Mouse (Mus musculus) hindbrain, embryonic 14.5 days (tissue): ENCODE results near the gene Foxo6. TPM values are rescaled to one million over a fixed set of nuclear protein-coding genes. Genes with fewer than 3 reads are reported as not detected.

Experiments
- ATAC-seq: fragments of 200-750 bp; cut with Nextera tagmentation; 2 replicates; pipeline ENCODE4 v1.8.0; 2017; ENCODE audit warnings: moderate number of reproducible peaks, mild to moderate bottlenecking, moderate TSS enrichment, moderate library complexity; ENCODE audit not compliant: low FRiP score
- DNase-seq: peaks from one replicate; pipeline ENCODE4 v3.0.0-alpha.2; 2015; ENCODE audit warnings: low spot score
- H3K27ac ChIP-seq: fragments of 300-500 bp; sonication (generic); 2 replicates; pipeline ENCODE4 v1.5.1; 2014; ENCODE audit warnings: mild to moderate bottlenecking, moderate library complexity
- H3K27me3 ChIP-seq: fragments of 300-500 bp; sonication (generic); 2 replicates; pipeline ENCODE4 v1.6.1; 2014; ENCODE audit warnings: mild to moderate bottlenecking, low read length, mixed read lengths; ENCODE audit not compliant: control insufficient read depth, insufficient read depth
- H3K36me3 ChIP-seq: fragments of 300-500 bp; sonication (generic); replicated peaks from 2 replicates; pipeline ENCODE4 v1.6.1; 2014; ENCODE audit not compliant: control insufficient read depth, insufficient read depth
- H3K4me1 ChIP-seq: fragments of 300-500 bp; sonication (generic); replicated peaks from 2 replicates; pipeline ENCODE4 v1.6.1; 2014; ENCODE audit warnings: antibody characterized with exemption, low read length, mixed read lengths; ENCODE audit not compliant: control insufficient read depth, insufficient read depth
- H3K4me2 ChIP-seq: fragments of 300-500 bp; sonication (generic); replicated peaks from 2 replicates; pipeline ENCODE4 v1.6.1; 2014; ENCODE audit warnings: mild to moderate bottlenecking, moderate library complexity
- H3K4me3 ChIP-seq: fragments of 300-500 bp; sonication (generic); replicated peaks from 2 replicates; pipeline ENCODE4 v1.5.1; 2014; ENCODE audit warnings: mild to moderate bottlenecking, low read length
- H3K9ac ChIP-seq: fragments of 300-500 bp; sonication (generic); 2 replicates; pipeline ENCODE4 v1.6.1; 2014
- H3K9me3 ChIP-seq: fragments of 300-500 bp; sonication (generic); 2 replicates; pipeline ENCODE4 v1.6.1; 2016; ENCODE audit warnings: low read length; ENCODE audit not compliant: control insufficient read depth
- WGBS: fragments of 180-500 bp; shearing (Covaris S2); extraction: QIAGEN DNeasy Blood & Tissue Kit; methylation state at CpG from one replicate; pipeline ENCODE4 v1.1.7; 2014; 5-methylcytosine and 5-hydroxymethylcytosine counted together
- polyA plus RNA-seq: library from polyadenylated mRNA; unstranded; fragments of >200 nt; fragmentation: Nextera tagmentation; extraction: Ambion mirVana; gene quantifications from 2 replicates; pipeline ENCODE4 v1.2.1, GENCODE M21; 2014

The Foxo6 gene
- polyA plus RNA-seq, 1 experiment from 2014 or later, result 1.0 TPM

DNA sequence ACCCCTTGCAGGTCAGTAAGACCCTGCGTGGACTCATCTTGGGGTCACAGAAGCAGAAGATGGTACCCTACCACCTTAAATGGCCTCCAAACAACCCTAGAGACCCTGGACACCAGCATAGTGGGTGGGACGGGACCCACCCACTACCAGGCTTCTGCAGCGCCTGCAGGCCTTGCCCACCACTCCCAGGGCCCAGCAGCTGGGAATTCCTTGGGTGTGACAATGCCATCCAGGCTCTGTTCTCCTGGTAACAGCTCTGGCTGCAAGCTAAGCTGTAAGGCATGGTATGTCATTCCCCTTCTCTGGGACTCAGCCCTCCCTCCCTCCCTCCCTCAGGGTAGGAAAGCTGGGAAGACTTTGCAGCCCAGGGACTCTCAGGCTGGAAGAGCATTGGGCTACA lies 58.5 kb downstream of the Foxo6 start:
- H3K9ac ChIP-seq, result no peak overlapping the region
- no peaks in the 10 kb centered on the region for H3K4me1 ChIP-seq
- H3K27ac ChIP-seq, result no peak overlapping the region
- ATAC-seq, result no peak
- H3K9me3 ChIP-seq, result no peaks in the 10 kb centered on the region
- no peak overlapping the region for H3K4me2 ChIP-seq
- 89% methylated on average over 3 of the region's 3 CpGs for WGBS
- H3K36me3 ChIP-seq, result no peaks in the 10 kb centered on the region
- H3K4me3 ChIP-seq, result no peak overlapping the region
- no peak for DNase-seq
- no peaks in the 10 kb centered on the region for H3K27me3 ChIP-seq

DNA sequence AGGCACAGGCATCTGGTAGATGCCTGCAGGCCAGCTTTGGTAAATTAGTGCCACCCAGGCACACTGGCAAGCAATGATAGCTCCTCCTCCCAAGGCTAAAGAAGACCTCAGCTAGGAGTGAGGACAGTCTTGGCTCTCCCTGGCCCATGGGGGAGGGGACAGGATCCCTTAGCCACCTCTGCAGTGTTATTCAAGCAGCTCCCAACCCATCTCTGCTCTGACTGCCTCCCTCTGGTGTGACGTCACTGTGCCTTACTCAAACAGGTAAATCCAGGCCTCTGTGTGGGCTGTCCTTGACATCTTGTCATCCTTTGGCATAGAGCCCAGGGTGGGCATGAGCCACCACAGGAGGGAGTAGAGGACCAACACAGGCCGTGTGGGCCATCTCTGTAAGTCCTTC lies 59.9 kb downstream of the Foxo6 start:
- DNase-seq (no peak), ATAC-seq (no peak)
- WGBS, result 37% methylated on average over 2 of the region's 2 CpGs
- Histone ChIP-seq H3K4me1 (no peaks in the 10 kb centered on the region; the same call in 1 of the 2 replicates), H3K27ac (no peak overlapping the region), H3K36me3 (no peaks in the 10 kb centered on the region), H3K4me3 (no peak overlapping the region), H3K27me3 (no peaks in the 10 kb centered on the region), H3K9ac (no peak overlapping the region), H3K9me3 (no peaks in the 10 kb centered on the region), H3K4me2 (no peak overlapping the region)

DNA sequence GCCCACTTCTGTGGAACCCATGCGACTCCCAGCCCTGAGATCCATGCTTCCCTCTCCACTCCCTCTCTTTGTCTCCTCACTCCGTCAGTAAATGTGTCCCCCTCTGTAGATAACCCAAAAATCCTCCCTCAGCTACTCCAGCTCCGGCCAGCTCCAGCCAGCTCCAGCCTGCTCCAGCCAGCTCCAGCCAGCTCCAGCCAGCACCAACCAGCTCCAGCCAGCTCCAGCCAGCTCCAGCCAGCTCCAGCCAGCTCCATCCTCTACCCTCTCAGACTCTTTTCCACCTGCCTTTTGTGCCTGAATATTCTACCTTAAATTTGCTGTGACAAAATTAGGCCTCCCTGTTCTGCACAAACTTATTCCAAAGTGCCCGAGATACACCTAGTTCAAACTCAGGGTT lies 60.5 kb downstream of the Foxo6 start:
- Histone ChIP-seq H3K27ac (no peak overlapping the region), H3K4me2 (no peak overlapping the region), H3K4me1 (peaks cover 1% of the 10 kb centered on the region; the same call in 1 of the 2 replicates), H3K9me3 (no peaks in the 10 kb centered on the region), H3K36me3 (no peaks in the 10 kb centered on the region), H3K27me3 (no peaks in the 10 kb centered on the region), H3K4me3 (no peak overlapping the region), H3K9ac (no peak overlapping the region)
- ATAC-seq (no peak), DNase-seq (no peak)
- WGBS, result 81% methylated on average over 4 of the region's 4 CpGs

DNA sequence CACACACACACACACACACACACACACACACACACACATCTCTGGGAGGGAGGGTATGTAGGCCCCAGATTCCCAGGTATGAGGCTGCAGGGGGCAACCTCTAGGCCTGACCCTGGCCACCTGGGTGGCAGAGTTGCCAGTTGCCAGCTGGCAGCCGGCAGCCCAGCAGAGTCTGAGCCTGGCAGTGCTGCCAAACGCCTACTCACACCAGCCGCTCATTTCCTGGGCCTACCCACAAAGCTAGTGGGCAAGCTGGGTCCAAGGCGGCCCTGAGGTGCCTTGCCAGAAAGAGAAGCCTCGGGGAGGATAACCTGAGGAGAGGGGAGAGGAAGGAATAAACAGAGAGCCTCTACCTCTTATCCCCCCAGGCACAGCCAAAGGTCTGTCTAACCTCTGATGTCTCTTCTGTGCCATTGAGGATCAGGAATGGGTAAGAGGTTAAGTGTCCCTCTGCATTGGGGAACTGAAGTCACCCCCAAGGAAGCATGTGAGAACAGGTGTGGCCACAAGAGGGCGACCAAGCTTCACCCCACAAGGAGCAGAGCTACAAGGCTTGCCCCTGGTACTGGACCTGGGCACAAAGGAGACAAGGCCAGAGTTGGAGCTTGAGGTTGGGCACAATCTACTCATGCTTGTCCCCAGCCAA lies 61.9 kb downstream of the Foxo6 start:
- WGBS, result 41% methylated on average over 6 of the region's 6 CpGs
- H3K4me3 ChIP-seq, result no peak overlapping the region
- H3K9me3 ChIP-seq, result no peaks in the 10 kb centered on the region
- ATAC-seq (no peak; the same call in 1 of the 2 replicates), DNase-seq (peak; percentile 72)
- H3K4me1 ChIP-seq, result peaks cover 4% of the 10 kb centered on the region; the same call in 1 of the 2 replicates
- H3K4me2 ChIP-seq, result no peak overlapping the region
- no peaks in the 10 kb centered on the region for H3K27me3 ChIP-seq
- H3K36me3 ChIP-seq, result no peaks in the 10 kb centered on the region
- H3K27ac ChIP-seq, result no peak overlapping the region
- H3K9ac ChIP-seq, result no peak overlapping the region

DNA sequence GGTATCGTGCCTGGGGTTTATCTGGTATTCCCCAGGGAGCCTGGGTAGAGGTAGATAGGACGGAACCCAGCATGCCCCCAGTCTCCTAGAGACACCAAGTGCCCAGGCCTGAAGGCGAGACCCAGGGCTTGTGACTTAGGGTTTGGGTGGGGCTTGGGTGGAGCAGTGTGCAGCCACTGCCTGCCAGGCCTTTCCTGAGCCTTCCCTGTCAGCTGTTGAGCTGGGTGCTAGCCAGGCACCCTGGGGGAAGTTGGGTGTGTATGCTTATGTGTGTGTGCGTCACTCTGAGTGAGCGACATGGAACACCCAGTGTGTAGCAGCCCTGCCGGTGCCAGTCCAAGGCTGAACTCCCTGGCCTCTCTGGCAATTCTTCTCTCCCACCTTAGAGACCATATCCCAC lies 63.3 kb downstream of the Foxo6 start:
- no peak for DNase-seq
- no peak for ATAC-seq
- H3K27ac ChIP-seq, result no peak overlapping the region
- no peak overlapping the region for H3K4me3 ChIP-seq
- H3K9me3 ChIP-seq, result no peaks in the 10 kb centered on the region
- no peak overlapping the region for H3K9ac ChIP-seq
- no peaks in the 10 kb centered on the region for H3K27me3 ChIP-seq
- WGBS, result 79% methylated on average over 6 of the region's 6 CpGs
- H3K36me3 ChIP-seq, result no peaks in the 10 kb centered on the region
- peaks cover 9% of the 10 kb centered on the region; the same call in 1 of the 2 replicates for H3K4me1 ChIP-seq
- no peak overlapping the region for H3K4me2 ChIP-seq

DNA sequence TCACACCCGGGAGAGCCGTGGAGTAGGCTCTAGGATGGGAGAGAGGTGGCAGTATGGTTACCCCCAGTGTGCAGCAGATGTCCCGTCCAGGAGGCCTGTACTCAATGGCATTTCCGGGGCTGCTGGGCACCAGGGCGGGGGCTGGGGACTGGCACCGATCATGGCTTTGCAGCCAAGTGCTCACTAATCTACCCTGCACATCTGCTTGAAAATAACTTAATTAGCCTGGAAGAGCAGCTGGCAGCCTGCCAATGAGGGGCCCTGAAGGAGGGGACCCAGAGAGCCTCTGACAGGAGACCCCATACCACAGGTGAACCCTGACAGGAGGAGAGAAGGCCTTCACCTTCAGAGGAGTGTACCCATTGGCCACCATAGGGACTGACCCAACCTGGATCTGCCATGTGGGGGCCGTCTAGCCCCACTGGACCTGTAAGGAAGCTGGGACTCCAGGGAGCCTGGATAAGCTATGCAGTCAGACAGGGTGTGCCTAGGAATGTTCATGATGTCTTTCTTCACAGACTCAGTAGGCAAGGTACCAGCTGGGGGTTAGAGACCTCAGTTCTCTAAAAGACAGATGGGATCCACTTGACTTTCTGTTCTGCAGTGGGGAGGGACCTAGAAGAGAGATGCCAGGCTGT lies 63.9 kb downstream of the Foxo6 start:
- peaks cover 12% of the 10 kb centered on the region; the same call in 1 of the 2 replicates for H3K4me1 ChIP-seq
- no peak overlapping the region for H3K27ac ChIP-seq
- DNase-seq (no peak), ATAC-seq (0 out of 2 replicates have a peak, but pooled peaks have one; percentile 13)
- 55% methylated on average over 7 of the region's 7 CpGs for WGBS
- no peaks in the 10 kb centered on the region for H3K36me3 ChIP-seq
- H3K9ac ChIP-seq, result no peak overlapping the region
- H3K4me3 ChIP-seq, result no peak overlapping the region
- H3K27me3 ChIP-seq, result no peaks in the 10 kb centered on the region
- H3K9me3 ChIP-seq, result no peaks in the 10 kb centered on the region
- no peak overlapping the region for H3K4me2 ChIP-seq

DNA sequence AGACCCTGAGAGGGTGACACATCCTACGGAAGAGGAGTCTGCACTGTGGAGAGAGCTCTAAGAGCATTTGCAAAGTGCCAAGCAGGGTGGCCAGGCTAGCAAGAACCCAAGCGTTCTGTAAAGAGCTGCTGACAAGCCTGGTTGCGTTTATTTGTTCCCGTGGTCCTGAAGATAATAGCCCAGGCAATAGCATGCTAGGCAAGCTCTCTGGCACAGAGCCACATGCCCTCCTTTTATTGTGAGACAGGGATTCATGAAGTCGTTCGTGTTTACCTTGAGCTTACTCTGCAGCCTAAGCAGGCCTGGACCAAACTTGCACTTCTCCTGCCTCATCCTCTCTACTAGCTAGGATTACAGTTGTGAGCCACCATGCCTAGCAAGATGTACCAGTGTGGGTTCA lies 65.4 kb downstream of the Foxo6 start:
- ATAC-seq (no peak), DNase-seq (no peak)
- 44% methylated on average over 6 of the region's 6 CpGs for WGBS
- Histone ChIP-seq H3K4me2 (no peak overlapping the region), H3K4me1 (peaks cover 12% of the 10 kb centered on the region; the same call in 1 of the 2 replicates), H3K27me3 (no peaks in the 10 kb centered on the region), H3K27ac (no peak overlapping the region), H3K36me3 (no peaks in the 10 kb centered on the region), H3K9ac (no peak overlapping the region), H3K4me3 (no peak overlapping the region), H3K9me3 (no peaks in the 10 kb centered on the region)

DNA sequence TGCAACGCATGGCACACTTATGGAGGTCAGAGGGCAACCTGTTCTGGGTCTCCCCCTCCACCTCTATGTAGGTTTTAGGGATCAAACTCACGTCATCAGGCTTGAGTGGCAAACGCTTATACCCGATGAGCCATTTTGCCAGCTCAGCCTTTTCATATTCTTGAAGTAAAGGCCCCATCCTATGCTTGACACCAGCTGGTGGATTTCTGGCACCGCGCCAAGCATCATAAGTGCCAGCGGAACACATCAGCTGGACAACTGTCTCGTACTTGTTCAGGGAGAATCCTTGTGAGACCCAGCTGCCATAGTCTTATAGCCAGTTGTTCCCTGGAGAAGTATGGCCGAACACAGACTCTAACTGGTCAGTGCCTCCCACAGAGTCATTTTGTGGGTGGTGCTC lies 68.3 kb downstream of the Foxo6 start:
- H3K4me2 ChIP-seq, result no peak overlapping the region
- no peaks in the 10 kb centered on the region for H3K36me3 ChIP-seq
- no peak overlapping the region for H3K9ac ChIP-seq
- 66% methylated on average over 9 of the region's 9 CpGs for WGBS
- H3K27me3 ChIP-seq, result no peaks in the 10 kb centered on the region
- no peaks in the 10 kb centered on the region for H3K9me3 ChIP-seq
- no peak overlapping the region for H3K27ac ChIP-seq
- H3K4me1 ChIP-seq, result peaks cover 12% of the 10 kb centered on the region; the same call in 1 of the 2 replicates
- no peak overlapping the region for H3K4me3 ChIP-seq
- no peak for DNase-seq
- ATAC-seq, result no peak
